Mouse (Mus musculus) heart, embryonic 15.5 days (tissue): ENCODE measurements around the gene Ccdc157. TPM values are rescaled to one million over a fixed set of nuclear protein-coding genes. Genes with fewer than 3 reads are reported as not detected.

Experiments used
- ATAC-seq: fragments of 200-750 bp; cut with Nextera tagmentation; replicated peaks from 2 replicates; pipeline ENCODE4 v1.8.0; 2017; ENCODE audit warnings: low read depth, moderate TSS enrichment; ENCODE audit not compliant: insufficient number of reproducible peaks, insufficient read depth, low FRiP score
- H3K27ac ChIP-seq: fragments of 300-500 bp; sonication (generic); 2 replicates; pipeline ENCODE4 v1.5.1; 2015; ENCODE audit warnings: mild to moderate bottlenecking, inconsistent platforms
- H3K27me3 ChIP-seq: fragments of 300-500 bp; sonication (generic); 2 replicates; pipeline ENCODE4 v1.6.1; 2015; ENCODE audit warnings: inconsistent platforms
- H3K36me3 ChIP-seq: fragments of 300-500 bp; sonication (generic); 2 replicates; pipeline ENCODE4 v1.6.1; 2015; ENCODE audit warnings: mild to moderate bottlenecking, inconsistent platforms
- H3K4me1 ChIP-seq: fragments of 300-500 bp; sonication (generic); replicated peaks from 2 replicates; pipeline ENCODE4 v1.6.1; 2015; ENCODE audit warnings: inconsistent platforms
- H3K4me2 ChIP-seq: fragments of 300-500 bp; sonication (generic); 2 replicates; pipeline ENCODE4 v1.6.1; 2015; ENCODE audit warnings: inconsistent platforms, mild to moderate bottlenecking, moderate library complexity
- H3K4me3 ChIP-seq: fragments of 300-500 bp; sonication (generic); 2 replicates; pipeline ENCODE4 v1.5.1; 2015; ENCODE audit warnings: mild to moderate bottlenecking, inconsistent platforms
- H3K9ac ChIP-seq: fragments of 300-500 bp; sonication (generic); 2 replicates; pipeline ENCODE4 v1.6.1; 2015; ENCODE audit warnings: mild to moderate bottlenecking, inconsistent platforms
- H3K9me3 ChIP-seq: fragments of 300-500 bp; sonication (generic); replicated peaks from 2 replicates; pipeline ENCODE4 v1.6.1; 2016; ENCODE audit warnings: inconsistent platforms
- WGBS: fragments of 180-500 bp; shearing (Covaris S2); methylation state at CpG from one replicate; pipeline ENCODE4 v1.1.7; 2015; ENCODE audit warnings: mixed read lengths; 5-methylcytosine and 5-hydroxymethylcytosine counted together
- polyA plus RNA-seq: library from polyadenylated mRNA; unstranded; fragments of >200 nt; fragmentation: Nextera tagmentation; extraction: Ambion mirVana; gene quantifications from 2 replicates; pipeline ENCODE4 v1.2.1, GENCODE M21; 2015

Ccdc157 gene
- polyA plus RNA-seq, result 4.4 and 5.5 TPM in 2 replicates

DNA sequence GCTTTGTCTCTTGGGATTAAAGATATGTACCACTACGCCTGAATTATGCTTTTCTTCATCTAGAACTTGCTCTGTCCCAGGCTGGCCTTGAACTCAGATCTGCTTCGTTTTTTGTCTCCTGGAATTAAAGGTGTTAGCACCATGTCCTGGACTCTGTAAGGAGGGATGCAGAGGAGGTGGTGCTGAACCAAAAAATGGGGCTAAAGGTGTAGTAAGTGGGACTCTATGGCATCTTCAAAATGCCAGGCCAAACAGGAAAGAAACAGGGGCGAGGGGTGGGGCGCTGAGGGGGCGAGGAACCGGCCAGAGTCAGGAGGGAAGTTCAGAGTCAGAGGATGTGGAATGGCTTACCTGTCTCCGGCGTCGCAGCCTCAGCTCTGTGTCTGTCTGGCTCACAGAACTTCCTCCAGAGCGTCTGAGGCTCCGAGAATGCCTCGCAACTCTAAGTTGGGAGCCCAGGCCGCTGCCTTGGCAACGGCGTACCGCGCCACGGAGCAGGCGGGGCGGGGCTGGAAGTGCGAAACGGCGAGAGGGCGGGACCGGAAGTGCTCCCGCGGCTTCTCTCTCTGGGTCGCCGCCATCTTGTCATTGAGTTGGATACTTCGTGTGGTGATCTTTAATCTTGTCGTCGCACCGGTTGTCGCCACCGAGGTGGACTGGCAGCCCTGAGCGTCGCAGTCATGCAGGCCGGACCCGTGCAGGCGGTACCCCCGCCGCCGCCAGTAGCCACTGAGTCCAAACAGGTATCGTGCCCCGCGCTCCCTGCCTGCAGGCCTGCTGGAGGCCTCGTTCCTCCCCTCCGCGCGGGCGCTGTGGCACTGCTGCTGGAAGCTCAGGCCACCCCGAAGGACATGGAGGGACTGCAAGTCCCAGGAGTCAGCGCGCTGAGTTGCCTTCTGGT lies at the start of gene Ccdc157, which contains the start of gene Sf3a1:
Gene Ccdc157, minus strand, starts transcription at position 486 of the 901 bp plus-strand sequence.
Gene Sf3a1, plus strand, starts transcription at position 543 of the 901 bp plus-strand sequence.
- H3K27me3 ChIP-seq, result no peaks in the 10 kb centered on the region
- 2% methylated on average over 53 of the region's 54 CpGs for WGBS
- peaks cover 34% of the 10 kb centered on the region for H3K36me3 ChIP-seq
- peak within 1 kb of the TSS; percentile 91 for H3K27ac ChIP-seq
- peak within 1 kb of the TSS; percentile 86 for H3K4me2 ChIP-seq
- H3K9me3 ChIP-seq, result no peaks in the 10 kb centered on the region
- H3K4me3 ChIP-seq, result peak within 1 kb of the TSS; percentile 81
- peak within 1 kb of the TSS; percentile 87 for H3K9ac ChIP-seq
- ATAC-seq, result peak; percentile 96
- H3K4me1 ChIP-seq, result peaks cover 44% of the 10 kb centered on the region

DNA sequence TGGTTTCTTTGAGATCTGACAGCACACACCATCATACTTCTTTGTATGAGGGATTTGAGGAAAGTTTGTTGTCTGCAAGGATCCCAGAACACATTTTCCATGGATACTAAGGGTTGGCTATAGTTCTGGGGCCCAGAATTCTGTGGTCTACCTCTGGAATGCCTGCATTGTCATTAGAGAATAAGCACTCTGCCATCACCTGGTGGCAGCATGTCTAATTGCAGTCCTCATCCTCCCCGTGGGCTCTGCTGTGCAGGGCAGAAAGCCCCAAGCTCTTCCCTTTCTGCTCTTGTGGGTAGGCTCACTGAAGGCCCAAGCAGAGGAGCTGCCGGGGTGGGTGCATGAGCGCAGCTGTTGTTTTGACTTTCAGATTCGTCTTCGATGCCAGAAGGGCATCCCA lies 49.5 kb upstream of the Ccdc157 start:
- WGBS, result 80% methylated on average over 5 of the region's 5 CpGs
- no peak overlapping the region for H3K9ac ChIP-seq
- no peak overlapping the region for H3K4me2 ChIP-seq
- H3K4me1 ChIP-seq, result peaks cover 9% of the 10 kb centered on the region; the same call in 1 of the 2 replicates
- H3K9me3 ChIP-seq, result no peaks in the 10 kb centered on the region
- H3K4me3 ChIP-seq, result no peak overlapping the region
- peaks cover 34% of the 10 kb centered on the region; the same call in 1 of the 2 replicates for H3K36me3 ChIP-seq
- no peaks in the 10 kb centered on the region for H3K27me3 ChIP-seq
- no peak overlapping the region for H3K27ac ChIP-seq
- no peak for ATAC-seq

- Histone ChIP-seq H3K4me3 (no peak overlapping the region), H3K9ac (no peak overlapping the region), H3K36me3 (peaks cover 16% of the 10 kb centered on the region; the same call in 1 of the 2 replicates), H3K27me3 (no peaks in the 10 kb centered on the region), H3K4me2 (no peak overlapping the region), H3K27ac (no peak overlapping the region), H3K4me1 (peaks cover 20% of the 10 kb centered on the region), H3K9me3 (no peaks in the 10 kb centered on the region)
- 87% methylated on average over 9 of the region's 9 CpGs for WGBS
- ATAC-seq, result no peak
These were observed 47.6 kb upstream of the Ccdc157 start for GRCm38 (mm10) chr11:4207655-4208054.

DNA sequence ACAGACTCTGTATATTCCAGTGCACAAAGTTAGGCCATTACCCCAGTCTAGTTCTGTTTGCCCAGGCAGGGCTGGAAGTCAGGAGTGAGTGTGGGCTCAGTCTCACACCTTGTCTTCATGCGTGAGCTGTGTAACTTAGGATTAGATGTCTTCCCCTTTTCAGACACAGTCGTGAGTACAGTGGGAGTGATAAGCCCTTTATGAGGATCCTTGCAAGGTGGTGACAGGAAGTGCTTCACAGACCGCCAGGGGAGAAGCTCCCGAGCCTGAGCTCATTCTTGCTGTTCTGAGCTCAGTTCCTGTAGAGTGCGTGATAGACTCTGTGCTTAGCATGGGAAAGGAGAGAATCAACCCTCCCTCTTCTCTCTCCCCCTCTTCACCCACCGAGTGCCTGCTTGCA lies 46.5 kb upstream of the Ccdc157 start:
- ATAC-seq, result no peak
- Histone ChIP-seq H3K9me3 (no peaks in the 10 kb centered on the region), H3K4me3 (no peak overlapping the region), H3K36me3 (peaks cover 10% of the 10 kb centered on the region; the same call in 1 of the 2 replicates), H3K27ac (no peak overlapping the region), H3K4me2 (no peak overlapping the region), H3K4me1 (peaks cover 27% of the 10 kb centered on the region), H3K9ac (no peak overlapping the region), H3K27me3 (no peaks in the 10 kb centered on the region)
- WGBS, result 37% methylated on average over 6 of the region's 6 CpGs

DNA sequence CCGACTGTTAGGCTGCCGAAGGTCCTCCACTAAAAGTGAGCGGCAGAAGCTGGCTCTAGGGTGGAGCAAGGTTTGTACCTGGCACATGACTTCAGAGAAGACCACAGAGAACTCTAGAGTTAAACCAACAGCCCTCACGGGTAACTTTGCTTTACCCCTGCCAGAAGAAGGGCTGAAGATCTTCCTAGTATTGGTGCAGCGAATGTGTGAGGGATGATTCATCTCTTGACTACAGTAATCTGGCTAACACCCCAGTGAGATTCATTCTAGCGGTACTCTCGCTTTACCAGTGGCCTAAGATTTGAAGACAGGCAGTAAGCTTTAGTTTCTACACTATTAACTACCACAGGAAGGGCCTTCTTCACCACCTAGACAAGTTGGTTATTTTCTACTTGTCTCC lies 45.9 kb upstream of the Ccdc157 start:
- no peak overlapping the region for H3K9ac ChIP-seq
- H3K9me3 ChIP-seq, result no peaks in the 10 kb centered on the region
- H3K4me1 ChIP-seq, result peaks cover 27% of the 10 kb centered on the region
- H3K4me2 ChIP-seq, result no peak overlapping the region
- H3K27ac ChIP-seq, result no peak overlapping the region
- WGBS, result 75% methylated on average over 7 of the region's 7 CpGs
- ATAC-seq, result no peak
- peaks cover 10% of the 10 kb centered on the region; the same call in 1 of the 2 replicates for H3K36me3 ChIP-seq
- H3K27me3 ChIP-seq, result no peaks in the 10 kb centered on the region
- H3K4me3 ChIP-seq, result no peak overlapping the region

DNA sequence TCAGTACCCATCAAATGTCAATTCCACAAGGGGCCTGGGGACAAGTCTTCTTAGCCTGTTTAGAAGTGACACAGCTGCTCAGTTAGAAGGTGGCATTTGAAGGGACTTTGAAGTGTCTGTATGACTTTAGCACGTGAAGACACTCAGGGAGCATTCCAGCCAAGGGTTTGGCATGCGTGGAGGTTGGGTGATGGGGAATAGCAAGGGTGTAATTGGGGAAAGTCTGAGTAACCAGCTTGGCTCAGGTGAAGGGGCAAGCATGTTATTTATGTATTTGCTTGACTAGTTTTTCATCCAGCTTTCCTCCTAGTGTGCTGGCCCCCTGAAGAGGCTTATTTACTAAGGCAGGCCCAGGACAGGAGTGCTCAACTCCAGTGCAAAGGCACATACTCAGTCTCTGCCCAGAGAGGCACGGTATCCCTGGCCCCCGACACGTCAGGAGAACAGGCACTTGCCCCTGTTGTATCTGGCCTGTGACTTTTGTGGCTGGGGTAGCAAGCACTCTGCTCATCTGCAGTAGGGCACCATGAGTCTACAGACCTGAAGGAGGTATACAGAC lies 45.1 kb upstream of the Ccdc157 start:
- H3K36me3 ChIP-seq, result peaks cover 2% of the 10 kb centered on the region; the same call in 1 of the 2 replicates
- H3K9ac ChIP-seq, result no peak overlapping the region
- WGBS, result 75% methylated on average over 5 of the region's 5 CpGs
- no peaks in the 10 kb centered on the region for H3K27me3 ChIP-seq
- no peak overlapping the region for H3K4me3 ChIP-seq
- no peak overlapping the region for H3K4me2 ChIP-seq
- H3K4me1 ChIP-seq, result peaks cover 27% of the 10 kb centered on the region
- H3K9me3 ChIP-seq, result no peaks in the 10 kb centered on the region
- no peak overlapping the region for H3K27ac ChIP-seq
- ATAC-seq, result no peak

GRCm38 (mm10) chr11:4203705-4204074 lies 43.6 kb upstream of the Ccdc157 start:
- peak; percentile 71 for ATAC-seq
- Histone ChIP-seq H3K9ac (no peak overlapping the region), H3K27ac (peak overlapping the region; percentile 79), H3K27me3 (no peaks in the 10 kb centered on the region), H3K4me2 (no peak overlapping the region), H3K4me3 (no peak overlapping the region), H3K9me3 (no peaks in the 10 kb centered on the region), H3K4me1 (peaks cover 27% of the 10 kb centered on the region), H3K36me3 (no peaks in the 10 kb centered on the region)
- 21% methylated on average over 2 of the region's 2 CpGs for WGBS

GRCm38 (mm10) chr11:4202995-4203704 lies 43.1 kb upstream of the Ccdc157 start:
- WGBS, result 58% methylated on average over 12 of the region's 12 CpGs
- no peak overlapping the region for H3K4me2 ChIP-seq
- no peaks in the 10 kb centered on the region for H3K27me3 ChIP-seq

GRCm38 (mm10) chr11:4201981-4202700 lies 42.0 kb upstream of the Ccdc157 start:
- peaks cover 30% of the 10 kb centered on the region for H3K4me1 ChIP-seq
- no peaks in the 10 kb centered on the region for H3K27me3 ChIP-seq
- WGBS, result 59% methylated on average over 11 of the region's 11 CpGs
- no peaks in the 10 kb centered on the region for H3K9me3 ChIP-seq
- no peak overlapping the region for H3K4me3 ChIP-seq
- ATAC-seq, result no peak
- no peak overlapping the region for H3K4me2 ChIP-seq
- H3K9ac ChIP-seq, result no peak overlapping the region
- H3K27ac ChIP-seq, result peak overlapping the region; percentile 15; the same call in 1 of the 2 replicates
- no peaks in the 10 kb centered on the region for H3K36me3 ChIP-seq

More at GRCm38 (mm10) chr11:4202995-4203704, 43.1 kb upstream of the Ccdc157 start:
- Histone ChIP-seq H3K4me1 (peaks cover 27% of the 10 kb centered on the region), H3K27ac (peak overlapping the region; percentile 79), H3K9me3 (no peaks in the 10 kb centered on the region), H3K9ac (no peak overlapping the region), H3K36me3 (no peaks in the 10 kb centered on the region), H3K4me3 (no peak overlapping the region)
- ATAC-seq, result no peak

DNA sequence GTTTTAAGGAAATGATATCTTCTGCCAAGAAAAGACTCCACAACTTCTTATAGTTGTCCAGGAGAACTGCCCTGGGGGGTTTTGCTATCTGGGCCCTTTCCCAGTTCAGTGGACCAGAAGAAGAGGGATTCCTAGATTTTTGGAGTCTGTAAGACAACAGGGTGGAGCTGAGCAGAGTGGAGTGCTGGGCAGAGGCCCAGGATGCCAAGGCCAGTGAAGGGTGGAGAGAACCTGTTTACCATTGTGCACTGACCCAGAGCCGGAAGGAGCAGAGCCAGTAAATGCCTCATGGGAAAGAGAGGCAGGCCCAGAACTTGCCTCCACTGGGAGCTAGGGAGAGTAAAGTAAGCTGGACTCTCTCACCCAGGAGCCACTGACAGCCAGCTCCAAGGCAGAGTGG lies 37.6 kb upstream of the Ccdc157 start:
- 63% methylated on average over 1 of the region's 1 CpGs for WGBS
- Histone ChIP-seq H3K4me1 (peaks cover 19% of the 10 kb centered on the region; the same call in 1 of the 2 replicates), H3K36me3 (no peaks in the 10 kb centered on the region), H3K4me3 (no peak overlapping the region), H3K9ac (no peak overlapping the region), H3K27me3 (no peaks in the 10 kb centered on the region), H3K27ac (no peak overlapping the region), H3K9me3 (no peaks in the 10 kb centered on the region), H3K4me2 (no peak overlapping the region)
- no peak for ATAC-seq
